Mouse (Mus musculus): Measurements from ENCODE around the gene Arhgap10. TPM values are rescaled to one million over a fixed set of nuclear protein-coding genes. Genes with fewer than 3 reads are reported as not detected.

The Arhgap10 gene
- total and polyA plus RNA-seq, 3 experiments: 2.7 to 5.9 (median 4.8) TPM

DNA sequence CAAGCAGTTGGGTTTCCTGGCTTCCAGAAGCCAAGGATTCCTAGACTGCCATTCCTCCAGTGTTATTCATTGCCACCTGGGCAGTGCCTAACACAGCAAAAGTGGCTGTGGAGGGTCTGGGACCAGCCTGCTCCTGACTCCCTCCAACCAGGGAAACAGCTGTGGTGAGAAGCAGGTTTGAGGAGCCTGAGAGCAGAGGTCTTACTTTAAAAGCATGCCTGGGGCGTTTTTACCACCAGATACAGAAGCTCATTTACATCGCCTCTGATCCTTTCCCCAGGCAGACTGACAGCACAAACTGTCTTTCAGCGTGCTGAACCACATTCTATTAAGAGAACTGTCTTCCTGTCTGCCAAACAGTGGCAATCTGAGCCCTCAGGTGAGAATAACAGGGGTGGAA lies 237.8 kb downstream of the Arhgap10 start:
- Histone ChIP-seq H3K27ac (ENCODE audit: insufficient read depth, low read depth) (no peak overlapping the region), H3K9ac (ENCODE audit: insufficient read depth, low read depth) (no peak overlapping the region), H3K79me2 (replicated peaks; ENCODE audit: control insufficient read depth, extremely low read depth, insufficient read depth, poor library complexity, severe bottlenecking) (no peaks in the 10 kb centered on the region), H3K36me3 (replicated peaks in 1 of 2; ENCODE audit: control insufficient read depth in 1 of 2, insufficient read depth in 1 of 2, low read length in 1 of 2) (peaks cover 0 to 2% of the 10 kb centered on the region in 2 experiments), H3K4me1 (ENCODE audit: control insufficient read depth in 1 of 2, insufficient read depth in 2 of 2) (peaks cover 3 to 6% of the 10 kb centered on the region in 2 experiments; a peak in 3 of 4 replicates), H3K27me3 (replicated peaks) (no peaks in the 10 kb centered on the region), H3K4me2 (ENCODE audit: insufficient read depth, low read depth, poor library complexity, severe bottlenecking) (no peak overlapping the region), H3K9me3 (replicated peaks; ENCODE audit: low read length) (no peaks in the 10 kb centered on the region), H3K4me3 (replicated peaks in 1 of 3; ENCODE audit: low read depth in 2 of 3, low read length in 2 of 3, poor library complexity in 1 of 3) (no peak overlapping the region)
- dilution Hi-C loops (cut with MboI; ENCODE audit: extremely low pct_ligation_motif_present, extremely low pct_unique_long_range_greater_than_20kb, low sequenced_read_pairs): no loop called here
- no peak for DNase-seq (ENCODE audit: extremely low read depth)
- in situ Hi-C loops (cut with MboI; ENCODE audit: low pct_ligation_motif_present, low pct_unique_long_range_greater_than_20kb, low sequenced_read_pairs): no loop called here
- TF ChIP-seq MXI1 (IDR thresholded peaks at IDR 0.05; ENCODE audit: low read depth, low read length) (no peak), E2F4 (IDR thresholded peaks at IDR 0.05; ENCODE audit: insufficient replicate concordance, low read depth, low read length) (no peak), IRF4 (IDR thresholded peaks at IDR 0.05; ENCODE audit: low read depth, low read length) (no peak), CHD2 (IDR thresholded peaks at IDR 0.05; ENCODE audit: low read length) (no peak), ZKSCAN1 (IDR thresholded peaks at IDR 0.05; ENCODE audit: borderline replicate concordance, low read depth, low read length) (no peak), CHD1 (IDR thresholded peaks at IDR 0.05; ENCODE audit: low read depth, low read length) (no peak)

DNA sequence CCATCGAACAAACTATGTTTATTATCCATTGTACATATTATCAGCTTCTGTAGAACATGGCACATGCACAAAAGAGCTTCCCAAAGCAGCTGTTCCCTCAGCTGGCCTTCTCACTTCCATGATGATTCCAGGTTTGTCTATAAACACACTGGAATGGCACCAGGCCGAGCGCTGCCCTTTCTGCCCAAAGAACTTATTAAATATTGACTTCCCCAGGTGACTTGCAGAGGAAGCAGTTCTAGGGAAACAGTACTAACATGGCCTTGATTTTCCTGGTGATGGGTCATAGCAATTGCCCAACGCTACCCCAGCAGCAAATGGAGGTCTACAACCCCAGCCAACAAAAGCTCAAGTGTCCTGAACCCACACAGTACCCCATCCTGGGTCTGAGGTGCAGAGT lies 239.5 kb downstream of the Arhgap10 start:
- Histone ChIP-seq H3K4me3 (replicated peaks in 1 of 3; ENCODE audit: low read depth in 2 of 3, low read length in 2 of 3, poor library complexity in 1 of 3) (no peak overlapping the region), H3K79me2 (replicated peaks; ENCODE audit: control insufficient read depth, extremely low read depth, insufficient read depth, poor library complexity, severe bottlenecking) (no peaks in the 10 kb centered on the region), H3K4me2 (ENCODE audit: insufficient read depth, low read depth, poor library complexity, severe bottlenecking) (no peak overlapping the region), H3K4me1 (ENCODE audit: control insufficient read depth in 1 of 2, insufficient read depth in 2 of 2) (peaks cover 3 to 6% of the 10 kb centered on the region in 2 experiments; a peak in 3 of 4 replicates), H3K9me3 (replicated peaks; ENCODE audit: low read length) (no peaks in the 10 kb centered on the region), H3K27me3 (replicated peaks) (no peaks in the 10 kb centered on the region), H3K27ac (ENCODE audit: insufficient read depth, low read depth) (no peak overlapping the region), H3K9ac (ENCODE audit: insufficient read depth, low read depth) (no peak overlapping the region), H3K36me3 (replicated peaks in 1 of 2; ENCODE audit: control insufficient read depth in 1 of 2, insufficient read depth in 1 of 2, low read length in 1 of 2) (peaks cover 0 to 2% of the 10 kb centered on the region in 2 experiments)
- dilution Hi-C loops (cut with MboI; ENCODE audit: extremely low pct_ligation_motif_present, extremely low pct_unique_long_range_greater_than_20kb, low sequenced_read_pairs): no loop called here
- in situ Hi-C loops (cut with MboI; ENCODE audit: low pct_ligation_motif_present, low pct_unique_long_range_greater_than_20kb, low sequenced_read_pairs): no loop called here
- no peak for DNase-seq (ENCODE audit: extremely low read depth)
- TF ChIP-seq EP300 (IDR thresholded peaks at IDR 0.05; ENCODE audit: low read length): no peak

DNA sequence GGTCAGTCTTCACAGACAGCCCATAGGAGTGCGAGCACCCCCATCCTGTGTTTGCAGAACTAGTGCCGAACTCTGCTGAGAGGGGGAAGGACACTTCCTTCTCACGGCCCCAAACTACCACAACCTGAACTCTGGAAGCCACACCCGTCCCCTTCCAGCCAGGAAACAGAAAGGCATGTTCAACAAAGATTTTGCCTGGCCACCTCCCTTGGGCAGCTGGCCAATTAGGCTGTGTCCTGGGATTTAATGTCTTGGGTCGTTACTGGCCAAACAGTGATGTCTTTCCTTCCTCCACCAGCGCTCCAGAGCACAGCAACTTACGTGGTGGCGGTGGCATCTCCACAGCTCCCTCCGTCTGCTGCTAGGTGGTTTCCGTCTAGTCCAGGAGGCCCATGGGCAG lies 240.9 kb downstream of the Arhgap10 start:
- no peaks in the 10 kb centered on the region for H3K27me3 ChIP-seq (replicated peaks)
- H3K4me2 ChIP-seq (ENCODE audit: insufficient read depth, low read depth, poor library complexity, severe bottlenecking): no peak overlapping the region
- no peak overlapping the region for H3K9ac ChIP-seq (ENCODE audit: insufficient read depth, low read depth)
- TF ChIP-seq KAT2A (IDR thresholded peaks at IDR 0.05; ENCODE audit: insufficient replicate concordance, low read length) (no peak), RCOR1 (conservative IDR thresholded peaks at IDR 0.05; ENCODE audit: low read depth, low read length) (no peak), ELF1 (IDR thresholded peaks at IDR 0.05; ENCODE audit: low read depth, low read length) (no peak), MYC (IDR thresholded peaks at IDR 0.05; ENCODE audit: low read depth, low read length) (no peak), JUND (conservative IDR thresholded peaks at IDR 0.05; ENCODE audit: low read depth, low read length) (no peak), ZMIZ1 (IDR thresholded peaks at IDR 0.05; ENCODE audit: low read depth, low read length) (no peak), ZNF384 (IDR thresholded peaks at IDR 0.05; ENCODE audit: low read depth, low read length) (no peak), EP300 (IDR thresholded peaks at IDR 0.05; ENCODE audit: low read length) (no peak), GABPA (IDR thresholded peaks at IDR 0.05; ENCODE audit: insufficient replicate concordance, low read depth, low read length) (no peak), IRF4 (IDR thresholded peaks at IDR 0.05; ENCODE audit: low read depth, low read length) (no peak)
- DNase-seq (ENCODE audit: extremely low read depth): no peak
- no peaks in the 10 kb centered on the region for H3K79me2 ChIP-seq (replicated peaks; ENCODE audit: control insufficient read depth, extremely low read depth, insufficient read depth, poor library complexity, severe bottlenecking)
- no peaks in the 10 kb centered on the region for H3K9me3 ChIP-seq (replicated peaks; ENCODE audit: low read length)
- H3K4me3 ChIP-seq (replicated peaks in 1 of 3; ENCODE audit: low read depth in 2 of 3, low read length in 2 of 3, poor library complexity in 1 of 3): no peak overlapping the region
- in situ Hi-C loops (cut with MboI; ENCODE audit: low pct_ligation_motif_present, low pct_unique_long_range_greater_than_20kb, low sequenced_read_pairs) (no loop called here), dilution Hi-C loops (cut with MboI; ENCODE audit: extremely low pct_ligation_motif_present, extremely low pct_unique_long_range_greater_than_20kb, low sequenced_read_pairs) (no loop called here)
- H3K4me1 ChIP-seq (ENCODE audit: control insufficient read depth in 1 of 2, insufficient read depth in 2 of 2): no peaks in the 10 kb centered on the region
- no peak overlapping the region for H3K27ac ChIP-seq (ENCODE audit: insufficient read depth, low read depth)
- peaks cover 0 to 2% of the 10 kb centered on the region in 2 experiments for H3K36me3 ChIP-seq (replicated peaks in 1 of 2; ENCODE audit: control insufficient read depth in 1 of 2, insufficient read depth in 1 of 2, low read length in 1 of 2)

All from CH12.LX (cell line).